Mouse (Mus musculus): ENCODE results near the gene Tmem266. TPM values are rescaled to one million over a fixed set of nuclear protein-coding genes. Genes with fewer than 3 reads are reported as not detected.

The Tmem266 gene
- polyA plus RNA-seq, 1 experiment = not detected

DNA sequence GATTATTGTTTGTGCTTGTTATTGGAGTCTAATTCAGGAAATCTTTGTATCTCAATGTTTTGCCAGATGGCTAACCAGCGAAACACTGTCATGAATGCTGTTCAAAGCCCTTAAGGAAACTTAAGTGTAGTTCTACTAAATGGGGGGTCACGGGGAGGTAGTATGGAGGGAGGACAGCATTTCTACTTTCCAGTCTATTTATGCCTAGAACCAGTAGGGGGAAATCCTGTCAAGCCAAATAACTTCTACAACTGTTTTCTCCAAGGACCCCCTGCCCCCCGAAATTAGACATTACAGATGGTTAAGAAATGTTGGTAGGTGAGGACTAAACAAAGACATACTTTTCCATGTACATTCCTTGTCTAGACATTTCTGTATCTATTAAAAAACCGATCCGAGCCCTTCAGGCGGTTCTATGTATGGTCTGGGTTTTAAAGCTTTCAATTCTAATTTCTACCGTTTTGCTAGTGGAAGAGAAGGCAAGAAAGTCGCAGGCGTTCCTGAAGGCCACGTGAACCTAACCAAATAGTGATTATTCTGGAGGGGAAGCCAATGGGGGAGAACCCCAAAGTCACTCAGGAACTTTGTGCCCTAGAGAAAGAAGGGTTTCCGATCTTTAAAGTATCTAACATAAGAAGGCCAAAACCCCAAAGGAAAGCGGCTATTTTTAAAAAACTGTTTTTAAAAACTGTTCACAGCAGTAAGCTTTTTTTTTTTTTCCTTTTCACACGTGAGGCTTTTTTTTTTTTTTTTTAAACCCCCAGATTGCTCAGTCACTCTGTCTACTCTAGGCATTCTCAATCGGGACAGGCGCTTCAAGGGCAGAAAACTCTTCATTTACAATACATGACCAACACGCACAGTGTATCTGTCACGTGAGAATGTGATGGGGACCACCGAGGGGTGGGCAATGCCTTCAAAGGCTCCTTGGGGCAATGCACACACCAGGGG is 874 bp upstream of the Tmem266 start:
- no peaks in the 10 kb centered on the region for H3K36me3 ChIP-seq (ENCODE audit: control insufficient read depth, insufficient read depth)
- no peak overlapping the region for H3K4me3 ChIP-seq (ENCODE audit: insufficient read depth, poor library complexity, severe bottlenecking)
- peaks cover 57% of the 10 kb centered on the region for H3K27me3 ChIP-seq (ENCODE audit: control insufficient read depth, insufficient read depth, insufficient read length)
- no peaks in the 10 kb centered on the region for H3K79me2 ChIP-seq (ENCODE audit: control insufficient read depth, insufficient read depth)
- no peaks in the 10 kb centered on the region for H3K79me3 ChIP-seq (ENCODE audit: low read depth)
- no peak for TF ChIP-seq MYOG (IDR thresholded peaks at IDR 0.05; ENCODE audit: control insufficient read depth, extremely low read depth, insufficient read length)
- TF ChIP-seq USF1 (IDR thresholded peaks at IDR 0.05; ENCODE audit: low read depth) = no peak
- TF ChIP-seq CTCF (IDR thresholded peaks at IDR 0.05; ENCODE audit: control insufficient read depth, insufficient read depth, insufficient read length) = no peak
- TF ChIP-seq CEBPB (IDR thresholded peaks at IDR 0.05; ENCODE audit: low read depth) = no peak
- TF ChIP-seq FOSL1 (IDR thresholded peaks at IDR 0.05; ENCODE audit: insufficient read depth, low read length, poor library complexity, severe bottlenecking) = no peak
- TF ChIP-seq MAX (IDR thresholded peaks at IDR 0.05) = no peak
- no peak for TF ChIP-seq MYOD1 (IDR thresholded peaks at IDR 0.05; ENCODE audit: control insufficient read depth, insufficient read length, low read depth)
- H3ac ChIP-seq (ENCODE audit: control insufficient read depth, insufficient read length, low read depth) = peak overlapping the region; percentile 33

DNA sequence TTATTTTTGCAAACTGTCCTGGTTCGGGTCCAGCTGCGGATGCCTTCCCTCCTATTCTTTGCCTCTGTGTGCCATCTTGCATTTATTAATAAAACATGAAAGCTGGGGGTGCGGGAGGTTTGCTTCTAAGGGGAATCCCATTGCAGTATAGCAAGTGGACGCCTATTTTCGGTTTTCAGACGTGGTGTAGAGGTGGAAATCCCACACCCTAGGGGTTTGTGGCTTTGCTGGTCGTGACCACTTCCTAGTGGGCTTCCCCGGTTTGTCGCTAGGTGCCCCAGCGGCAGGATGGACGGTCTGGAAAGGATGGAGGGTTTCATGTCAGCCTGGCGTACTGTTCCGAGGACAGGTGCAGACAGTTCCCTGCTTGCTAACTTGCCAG is 512 bp downstream of the Tmem266 start:
- no peaks in the 10 kb centered on the region for H3K79me2 ChIP-seq (ENCODE audit: control insufficient read depth, insufficient read depth)
- no peak overlapping the region for H3K4me3 ChIP-seq (ENCODE audit: insufficient read depth, poor library complexity, severe bottlenecking)
- no peaks in the 10 kb centered on the region for H3K36me3 ChIP-seq (ENCODE audit: control insufficient read depth, insufficient read depth)
- no peak overlapping the region for H3ac ChIP-seq (ENCODE audit: control insufficient read depth, insufficient read length, low read depth)
- no peaks in the 10 kb centered on the region for H3K79me3 ChIP-seq (ENCODE audit: low read depth)
- TF ChIP-seq CEBPB (IDR thresholded peaks at IDR 0.05; ENCODE audit: low read depth) (no peak), CTCF (IDR thresholded peaks at IDR 0.05; ENCODE audit: control insufficient read depth, insufficient read depth, insufficient read length) (no peak), MAX (IDR thresholded peaks at IDR 0.05) (no peak), MYOD1 (IDR thresholded peaks at IDR 0.05; ENCODE audit: control insufficient read depth, insufficient read length, low read depth) (no peak), USF1 (IDR thresholded peaks at IDR 0.05; ENCODE audit: low read depth) (no peak), MYOG (IDR thresholded peaks at IDR 0.05; ENCODE audit: control insufficient read depth, extremely low read depth, insufficient read length) (no peak), FOSL1 (IDR thresholded peaks at IDR 0.05; ENCODE audit: insufficient read depth, low read length, poor library complexity, severe bottlenecking) (no peak)
- peaks cover 55% of the 10 kb centered on the region for H3K27me3 ChIP-seq (ENCODE audit: control insufficient read depth, insufficient read depth, insufficient read length)

DNA sequence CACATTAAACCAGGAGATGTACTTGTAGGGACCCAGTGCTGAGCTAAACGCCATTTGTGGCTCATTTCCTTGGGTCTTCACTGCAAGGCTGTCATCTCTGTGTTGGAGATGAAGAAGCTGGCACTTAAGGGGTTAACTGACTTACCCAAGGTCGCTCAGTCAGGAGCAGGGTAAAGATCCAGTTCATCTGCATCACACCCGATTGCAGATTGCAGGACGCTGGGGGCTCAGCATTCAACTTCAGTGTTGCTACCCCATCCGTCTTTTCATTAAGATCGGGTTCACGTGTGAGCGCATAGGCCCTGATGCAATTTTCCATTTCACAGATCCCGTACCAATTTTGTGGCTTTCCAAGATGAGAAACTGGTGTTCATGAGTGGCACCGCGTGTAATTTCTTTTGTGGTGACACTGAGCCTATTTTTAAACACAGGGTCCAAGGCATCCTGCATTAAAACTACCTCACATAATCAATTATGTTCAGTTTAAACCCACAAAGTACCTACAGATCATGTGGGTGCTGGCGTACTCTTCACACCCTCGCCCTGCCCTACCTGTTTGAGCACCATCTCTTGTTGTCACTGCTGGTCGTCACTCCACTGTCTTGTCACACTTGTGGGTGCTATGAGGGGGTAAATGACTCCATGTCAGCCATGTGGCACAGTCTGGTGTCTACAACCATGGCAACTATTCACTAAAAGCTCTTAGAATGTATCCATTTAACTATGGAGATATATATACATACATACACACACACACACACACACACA is 1.6 kb downstream of the Tmem266 start:
- no peak overlapping the region for H3K4me3 ChIP-seq (ENCODE audit: insufficient read depth, poor library complexity, severe bottlenecking)
- H3K79me2 ChIP-seq (ENCODE audit: control insufficient read depth, insufficient read depth) = no peaks in the 10 kb centered on the region
- peaks cover 57% of the 10 kb centered on the region for H3K27me3 ChIP-seq (ENCODE audit: control insufficient read depth, insufficient read depth, insufficient read length)
- no peaks in the 10 kb centered on the region for H3K36me3 ChIP-seq (ENCODE audit: control insufficient read depth, insufficient read depth)
- TF ChIP-seq CEBPB (IDR thresholded peaks at IDR 0.05; ENCODE audit: low read depth) (no peak), FOSL1 (IDR thresholded peaks at IDR 0.05; ENCODE audit: insufficient read depth, low read length, poor library complexity, severe bottlenecking) (no peak), MYOD1 (IDR thresholded peaks at IDR 0.05; ENCODE audit: control insufficient read depth, insufficient read length, low read depth) (no peak), MAX (IDR thresholded peaks at IDR 0.05) (no peak), USF1 (IDR thresholded peaks at IDR 0.05; ENCODE audit: low read depth) (no peak), CTCF (IDR thresholded peaks at IDR 0.05; ENCODE audit: control insufficient read depth, insufficient read depth, insufficient read length) (no peak), MYOG (IDR thresholded peaks at IDR 0.05; ENCODE audit: control insufficient read depth, extremely low read depth, insufficient read length) (no peak)
- no peaks in the 10 kb centered on the region for H3K79me3 ChIP-seq (ENCODE audit: low read depth)
- H3ac ChIP-seq (ENCODE audit: control insufficient read depth, insufficient read length, low read depth) = no peak overlapping the region

DNA sequence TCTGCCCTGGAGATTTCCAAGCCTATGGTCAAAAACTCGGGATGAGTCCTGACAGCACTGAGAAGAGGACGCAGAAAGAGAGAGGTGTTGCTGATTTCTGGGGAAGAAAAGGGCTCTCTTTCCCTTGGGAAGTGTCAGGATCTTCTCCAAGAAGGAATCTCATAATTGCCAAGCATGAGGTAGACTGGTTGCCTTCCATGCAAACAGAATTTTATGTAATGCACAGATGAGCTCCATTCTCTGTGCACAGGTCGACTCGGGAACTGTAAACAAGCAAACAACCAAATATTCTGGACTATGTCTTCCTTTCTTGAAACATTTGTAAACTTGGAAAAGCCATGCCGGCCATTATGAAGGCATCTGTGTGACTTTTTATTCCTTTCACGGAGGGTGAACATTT is 2.7 kb downstream of the Tmem266 start:
- H3K4me3 ChIP-seq (ENCODE audit: insufficient read depth, poor library complexity, severe bottlenecking) = no peak overlapping the region
- H3ac ChIP-seq (ENCODE audit: control insufficient read depth, insufficient read length, low read depth) = no peak overlapping the region
- peaks cover 48% of the 10 kb centered on the region for H3K27me3 ChIP-seq (ENCODE audit: control insufficient read depth, insufficient read depth, insufficient read length)
- H3K79me2 ChIP-seq (ENCODE audit: control insufficient read depth, insufficient read depth) = no peaks in the 10 kb centered on the region
- H3K79me3 ChIP-seq (ENCODE audit: low read depth) = no peaks in the 10 kb centered on the region
- TF ChIP-seq USF1 (IDR thresholded peaks at IDR 0.05; ENCODE audit: low read depth) = no peak
- TF ChIP-seq CEBPB (IDR thresholded peaks at IDR 0.05; ENCODE audit: low read depth) = no peak
- TF ChIP-seq MYOG (IDR thresholded peaks at IDR 0.05; ENCODE audit: control insufficient read depth, extremely low read depth, insufficient read length) = no peak
- TF ChIP-seq MYOD1 (IDR thresholded peaks at IDR 0.05; ENCODE audit: control insufficient read depth, insufficient read length, low read depth) = no peak
- TF ChIP-seq FOSL1 (IDR thresholded peaks at IDR 0.05; ENCODE audit: insufficient read depth, low read length, poor library complexity, severe bottlenecking) = no peak
- TF ChIP-seq MAX (IDR thresholded peaks at IDR 0.05) = no peak
- no peak for TF ChIP-seq CTCF (IDR thresholded peaks at IDR 0.05; ENCODE audit: control insufficient read depth, insufficient read depth, insufficient read length)
- H3K36me3 ChIP-seq (ENCODE audit: control insufficient read depth, insufficient read depth) = no peaks in the 10 kb centered on the region

DNA sequence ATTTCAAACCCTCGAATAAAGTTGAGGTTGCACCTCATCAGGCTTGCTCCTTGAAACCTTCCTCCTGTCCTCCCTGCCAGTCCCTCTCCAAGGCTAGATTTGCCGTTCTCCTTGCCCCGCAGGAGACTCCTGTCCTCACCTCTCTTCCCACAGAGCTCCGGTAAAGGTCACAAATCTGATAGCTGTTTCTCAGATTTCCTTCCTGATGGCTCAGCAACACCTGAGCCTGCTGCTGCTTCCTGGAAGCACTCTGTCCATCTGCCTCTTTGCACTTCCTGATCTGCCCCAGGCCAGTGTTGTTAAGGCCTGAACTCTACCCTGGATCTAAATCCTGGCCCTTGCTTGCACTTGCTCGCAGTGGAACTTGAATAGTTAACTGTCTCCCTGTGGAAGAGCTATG is 5.8 kb downstream of the Tmem266 start:
- Histone ChIP-seq H3K27me3 (ENCODE audit: control insufficient read depth, insufficient read depth, insufficient read length) (peaks cover 33% of the 10 kb centered on the region), H3K79me2 (ENCODE audit: control insufficient read depth, insufficient read depth) (no peaks in the 10 kb centered on the region), H3K79me3 (ENCODE audit: low read depth) (no peaks in the 10 kb centered on the region), H3K4me3 (ENCODE audit: insufficient read depth, poor library complexity, severe bottlenecking) (no peak overlapping the region), H3ac (ENCODE audit: control insufficient read depth, insufficient read length, low read depth) (no peak overlapping the region), H3K36me3 (ENCODE audit: control insufficient read depth, insufficient read depth) (no peaks in the 10 kb centered on the region)
- TF ChIP-seq MAX (IDR thresholded peaks at IDR 0.05) (no peak), FOSL1 (IDR thresholded peaks at IDR 0.05; ENCODE audit: insufficient read depth, low read length, poor library complexity, severe bottlenecking) (no peak), USF1 (IDR thresholded peaks at IDR 0.05; ENCODE audit: low read depth) (no peak), MYOG (IDR thresholded peaks at IDR 0.05; ENCODE audit: control insufficient read depth, extremely low read depth, insufficient read length) (no peak), CEBPB (IDR thresholded peaks at IDR 0.05; ENCODE audit: low read depth) (no peak), CTCF (IDR thresholded peaks at IDR 0.05; ENCODE audit: control insufficient read depth, insufficient read depth, insufficient read length) (no peak), MYOD1 (IDR thresholded peaks at IDR 0.05; ENCODE audit: control insufficient read depth, insufficient read length, low read depth) (no peak)

All from C2C12 (cell line).